Mouse (Mus musculus): ENCODE results near the gene Lmln. TPM values are rescaled to one million over a fixed set of nuclear protein-coding genes. Genes with fewer than 3 reads are reported as not detected.
"Not testable (repeated sequence)": the region's sequence is repeated elsewhere in the genome, so short reads cannot be mapped to it uniquely, and the experiment has no call there.

Gene Lmln
- polyA plus RNA-seq, 1 experiment from 2014 or later, result 4.0 TPM

GRCm38 (mm10) chr16:33135167-33135566, 72.8 kb downstream of the Lmln start:
- ATAC-seq (ENCODE audit: low read depth), result no peak
- no peak overlapping the region for H3K9ac ChIP-seq (ENCODE audit: low read length)
- H3K4me1 ChIP-seq (replicated peaks; ENCODE audit: control insufficient read depth, insufficient read depth, low read length), result peaks cover 4% of the 10 kb centered on the region
- no peak overlapping the region for H3K4me2 ChIP-seq (ENCODE audit: low read depth, low read length)
- 54% methylated on average over 4 of the region's 4 CpGs for WGBS
- no peak overlapping the region for H3K27ac ChIP-seq (ENCODE audit: low read length)
- H3K27me3 ChIP-seq (ENCODE audit: control insufficient read depth, insufficient read depth, low read depth, low read length), result no peaks in the 10 kb centered on the region
- no peaks in the 10 kb centered on the region for H3K36me3 ChIP-seq (ENCODE audit: control insufficient read depth, insufficient read depth, low read length)
- H3K9me3 ChIP-seq (ENCODE audit: control insufficient read depth, low read length), result no peaks in the 10 kb centered on the region
- H3K4me3 ChIP-seq (ENCODE audit: low read length), result no peak overlapping the region

GRCm38 (mm10) chr16:33139061-33139460, 76.7 kb downstream of the Lmln start:
- H3K9me3 ChIP-seq (ENCODE audit: control insufficient read depth, low read length); H3K4me3 ChIP-seq (ENCODE audit: low read length); H3K4me2 ChIP-seq (ENCODE audit: low read depth, low read length); ATAC-seq (ENCODE audit: low read depth); H3K36me3 ChIP-seq (ENCODE audit: control insufficient read depth, insufficient read depth, low read length); H3K9ac ChIP-seq (ENCODE audit: low read length); H3K4me1 ChIP-seq (replicated peaks; ENCODE audit: control insufficient read depth, insufficient read depth, low read length); H3K27me3 ChIP-seq (ENCODE audit: control insufficient read depth, insufficient read depth, low read depth, low read length); H3K27ac ChIP-seq (ENCODE audit: low read length): not testable (repeated sequence)
- 75% methylated on average over 6 of the region's 7 CpGs for WGBS

- Histone ChIP-seq H3K4me2 (ENCODE audit: low read depth, low read length) (no peak overlapping the region), H3K36me3 (ENCODE audit: control insufficient read depth, insufficient read depth, low read length) (no peaks in the 10 kb centered on the region), H3K27me3 (ENCODE audit: control insufficient read depth, insufficient read depth, low read depth, low read length) (no peaks in the 10 kb centered on the region), H3K9me3 (ENCODE audit: control insufficient read depth, low read length) (no peaks in the 10 kb centered on the region), H3K9ac (ENCODE audit: low read length) (no peak overlapping the region), H3K27ac (ENCODE audit: low read length) (no peak overlapping the region), H3K4me3 (ENCODE audit: low read length) (no peak overlapping the region), H3K4me1 (replicated peaks; ENCODE audit: control insufficient read depth, insufficient read depth, low read length) (no peaks in the 10 kb centered on the region)
- ATAC-seq (ENCODE audit: low read depth), result no peak
- 53% methylated on average over 3 of the region's 3 CpGs for WGBS
Observed at GRCm38 (mm10) chr16:33141758-33142280, 79.5 kb downstream of the Lmln start.

- Histone ChIP-seq H3K4me3 (ENCODE audit: low read length) (no peak overlapping the region), H3K27ac (ENCODE audit: low read length) (no peak overlapping the region), H3K9ac (ENCODE audit: low read length) (no peak overlapping the region), H3K4me2 (ENCODE audit: low read depth, low read length) (no peak overlapping the region), H3K4me1 (replicated peaks; ENCODE audit: control insufficient read depth, insufficient read depth, low read length) (no peaks in the 10 kb centered on the region), H3K36me3 (ENCODE audit: control insufficient read depth, insufficient read depth, low read length) (no peaks in the 10 kb centered on the region), H3K9me3 (ENCODE audit: control insufficient read depth, low read length) (no peaks in the 10 kb centered on the region), H3K27me3 (ENCODE audit: control insufficient read depth, insufficient read depth, low read depth, low read length) (no peaks in the 10 kb centered on the region)
- 48% methylated on average over 2 of the region's 2 CpGs for WGBS
- no peak for ATAC-seq (ENCODE audit: low read depth)
Observed at GRCm38 (mm10) chr16:33143452-33143851, 81.1 kb downstream of the Lmln start.

DNA sequence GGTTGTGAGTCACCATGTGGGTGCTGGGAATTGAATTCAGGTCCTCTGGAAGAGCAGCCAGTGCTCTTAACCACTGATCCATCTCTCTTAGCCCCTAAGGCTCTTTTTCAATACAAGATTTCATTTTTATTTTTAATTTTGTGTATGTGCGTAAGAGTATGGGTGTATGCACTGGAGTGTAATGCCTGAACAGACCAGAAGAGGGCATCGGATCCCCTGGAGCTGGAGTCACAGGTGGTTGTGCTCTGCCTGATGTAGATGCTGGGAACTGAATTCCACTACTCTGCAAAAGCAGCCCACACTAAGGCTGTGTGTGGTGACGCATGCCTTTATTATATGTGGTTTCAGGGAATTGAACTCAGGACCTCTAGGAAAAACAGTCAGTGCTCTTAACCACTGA, 83.9 kb downstream of the Lmln start:
- Histone ChIP-seq H3K9ac (ENCODE audit: low read length) (no peak overlapping the region), H3K4me1 (replicated peaks; ENCODE audit: control insufficient read depth, insufficient read depth, low read length) (no peaks in the 10 kb centered on the region), H3K9me3 (ENCODE audit: control insufficient read depth, low read length) (no peaks in the 10 kb centered on the region), H3K4me3 (ENCODE audit: low read length) (no peak overlapping the region), H3K4me2 (ENCODE audit: low read depth, low read length) (no peak overlapping the region), H3K36me3 (ENCODE audit: control insufficient read depth, insufficient read depth, low read length) (no peaks in the 10 kb centered on the region), H3K27me3 (ENCODE audit: control insufficient read depth, insufficient read depth, low read depth, low read length) (no peaks in the 10 kb centered on the region), H3K27ac (ENCODE audit: low read length) (no peak overlapping the region)
- no peak for ATAC-seq (ENCODE audit: low read depth)
- 94% methylated on average over 3 of the region's 3 CpGs for WGBS

GRCm38 (mm10) chr16:33148135-33148534, 85.8 kb downstream of the Lmln start:
- no peak for ATAC-seq (ENCODE audit: low read depth)
- Histone ChIP-seq H3K27me3 (ENCODE audit: control insufficient read depth, insufficient read depth, low read depth, low read length) (no peaks in the 10 kb centered on the region), H3K4me1 (replicated peaks; ENCODE audit: control insufficient read depth, insufficient read depth, low read length) (no peaks in the 10 kb centered on the region), H3K4me2 (ENCODE audit: low read depth, low read length) (no peak overlapping the region), H3K27ac (ENCODE audit: low read length) (no peak overlapping the region), H3K9me3 (ENCODE audit: control insufficient read depth, low read length) (no peaks in the 10 kb centered on the region), H3K9ac (ENCODE audit: low read length) (no peak overlapping the region), H3K36me3 (ENCODE audit: control insufficient read depth, insufficient read depth, low read length) (no peaks in the 10 kb centered on the region), H3K4me3 (ENCODE audit: low read length) (no peak overlapping the region)
- WGBS, result 80% methylated on average over 4 of the region's 4 CpGs

DNA sequence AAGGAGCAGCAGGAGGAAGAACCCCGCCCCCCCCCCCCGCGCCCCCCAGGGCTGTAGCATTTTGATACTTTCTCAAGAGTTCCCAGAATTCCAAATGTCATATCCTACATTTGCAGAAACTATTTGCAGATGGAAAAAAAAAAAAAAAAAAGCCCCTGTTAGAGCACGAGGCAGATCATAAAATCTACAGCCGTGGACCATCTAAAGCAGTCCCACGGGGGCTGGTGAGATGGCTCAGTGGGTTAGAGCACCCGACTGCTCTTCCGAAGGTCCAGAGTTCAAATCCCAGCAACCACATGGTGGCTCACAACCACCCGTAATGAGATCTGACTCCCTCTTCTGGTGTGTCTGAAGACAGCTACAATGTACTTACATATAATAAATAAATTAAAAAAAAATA, 88.6 kb downstream of the Lmln start:
- not testable (repeated sequence) for H3K4me3 ChIP-seq (ENCODE audit: low read length); H3K27me3 ChIP-seq (ENCODE audit: control insufficient read depth, insufficient read depth, low read depth, low read length); H3K27ac ChIP-seq (ENCODE audit: low read length); H3K9ac ChIP-seq (ENCODE audit: low read length); H3K4me2 ChIP-seq (ENCODE audit: low read depth, low read length); H3K4me1 ChIP-seq (replicated peaks; ENCODE audit: control insufficient read depth, insufficient read depth, low read length); ATAC-seq (ENCODE audit: low read depth); H3K36me3 ChIP-seq (ENCODE audit: control insufficient read depth, insufficient read depth, low read length); H3K9me3 ChIP-seq (ENCODE audit: control insufficient read depth, low read length)
- WGBS, result 63% methylated on average over 9 of the region's 9 CpGs

DNA sequence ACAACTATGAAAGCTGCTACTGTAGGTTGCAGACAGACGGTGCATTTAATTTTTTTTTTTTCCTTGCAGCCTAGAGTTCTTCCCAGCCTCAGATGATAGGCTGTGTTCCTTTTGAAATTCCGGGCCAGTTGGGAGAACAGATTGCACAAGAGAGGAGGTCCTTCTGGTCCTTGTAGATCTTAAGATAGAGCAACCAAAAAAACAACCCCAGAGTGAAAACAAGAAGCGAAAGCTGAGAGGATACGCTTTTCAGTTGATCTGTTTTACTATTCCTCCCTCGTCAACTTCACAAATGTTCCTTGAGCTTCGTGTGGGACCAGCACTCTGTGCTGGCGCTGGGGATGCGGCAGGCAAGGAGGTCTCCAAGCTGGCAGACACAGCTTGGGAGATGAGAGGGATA, 89.2 kb downstream of the Lmln start:
- H3K4me3 ChIP-seq (ENCODE audit: low read length), result no peak overlapping the region
- H3K9me3 ChIP-seq (ENCODE audit: control insufficient read depth, low read length), result no peaks in the 10 kb centered on the region
- H3K27ac ChIP-seq (ENCODE audit: low read length), result no peak overlapping the region
- no peak for ATAC-seq (ENCODE audit: low read depth)
- no peaks in the 10 kb centered on the region for H3K4me1 ChIP-seq (replicated peaks; ENCODE audit: control insufficient read depth, insufficient read depth, low read length)
- no peaks in the 10 kb centered on the region for H3K36me3 ChIP-seq (ENCODE audit: control insufficient read depth, insufficient read depth, low read length)
- H3K4me2 ChIP-seq (ENCODE audit: low read depth, low read length), result no peak overlapping the region
- WGBS, result 55% methylated on average over 8 of the region's 8 CpGs
- no peaks in the 10 kb centered on the region for H3K27me3 ChIP-seq (ENCODE audit: control insufficient read depth, insufficient read depth, low read depth, low read length)
- no peak overlapping the region for H3K9ac ChIP-seq (ENCODE audit: low read length)

DNA sequence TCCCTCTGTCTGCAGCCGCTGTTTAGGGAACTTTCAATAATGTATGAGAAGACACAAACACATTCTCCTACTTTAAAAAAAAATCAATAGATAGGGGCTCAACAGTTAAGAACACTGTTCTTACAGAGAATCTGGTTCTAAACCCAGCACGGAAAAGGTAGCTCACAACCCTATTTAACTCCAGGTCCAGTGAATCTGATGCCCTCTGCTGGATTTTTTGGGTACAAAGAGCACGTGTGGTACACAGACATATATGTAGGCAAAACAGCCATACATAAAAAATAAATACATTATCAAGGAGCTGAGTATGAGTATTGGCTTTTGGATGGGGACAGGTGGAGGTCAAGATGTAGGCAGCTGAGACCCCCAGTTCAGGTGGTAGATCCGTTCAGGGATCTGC, 92.7 kb downstream of the Lmln start:
- 50% methylated on average over 4 of the region's 4 CpGs for WGBS
- no peak overlapping the region for H3K4me3 ChIP-seq (ENCODE audit: low read length)
- no peaks in the 10 kb centered on the region for H3K9me3 ChIP-seq (ENCODE audit: control insufficient read depth, low read length)
- H3K4me1 ChIP-seq (replicated peaks; ENCODE audit: control insufficient read depth, insufficient read depth, low read length), result no peaks in the 10 kb centered on the region
- no peak for ATAC-seq (ENCODE audit: low read depth)
- no peaks in the 10 kb centered on the region for H3K27me3 ChIP-seq (ENCODE audit: control insufficient read depth, insufficient read depth, low read depth, low read length)
- no peak overlapping the region for H3K27ac ChIP-seq (ENCODE audit: low read length)
- no peaks in the 10 kb centered on the region for H3K36me3 ChIP-seq (ENCODE audit: control insufficient read depth, insufficient read depth, low read length)
- no peak overlapping the region for H3K4me2 ChIP-seq (ENCODE audit: low read depth, low read length)
- H3K9ac ChIP-seq (ENCODE audit: low read length), result no peak overlapping the region

DNA sequence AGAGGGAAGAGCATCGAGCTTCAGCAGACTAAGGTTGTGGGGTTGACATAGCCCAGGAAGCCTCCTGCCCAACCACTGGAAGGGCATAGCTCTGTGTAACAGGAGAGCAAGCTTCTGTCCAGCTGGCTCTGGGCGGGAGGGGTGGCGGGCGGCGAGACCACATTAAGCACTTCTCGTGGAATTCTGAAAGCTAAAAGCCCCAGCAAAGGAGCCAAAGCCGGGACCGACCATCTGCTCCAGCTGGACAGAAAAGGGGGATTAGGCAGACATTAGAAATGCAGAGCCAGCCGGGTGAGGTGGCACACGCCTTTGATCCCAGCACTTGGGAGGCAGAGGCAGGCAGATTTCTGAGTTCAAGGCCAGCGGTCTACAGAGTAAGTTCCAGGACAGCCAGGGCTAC, 95.7 kb downstream of the Lmln start:
- no peak for ATAC-seq (ENCODE audit: low read depth)
- no peak overlapping the region for H3K9ac ChIP-seq (ENCODE audit: low read length)
- H3K27me3 ChIP-seq (ENCODE audit: control insufficient read depth, insufficient read depth, low read depth, low read length), result no peaks in the 10 kb centered on the region
- H3K4me2 ChIP-seq (ENCODE audit: low read depth, low read length), result no peak overlapping the region
- H3K4me1 ChIP-seq (replicated peaks; ENCODE audit: control insufficient read depth, insufficient read depth, low read length), result no peaks in the 10 kb centered on the region
- no peak overlapping the region for H3K4me3 ChIP-seq (ENCODE audit: low read length)
- H3K9me3 ChIP-seq (ENCODE audit: control insufficient read depth, low read length), result no peaks in the 10 kb centered on the region
- WGBS, result 92% methylated on average over 11 of the region's 11 CpGs
- H3K36me3 ChIP-seq (ENCODE audit: control insufficient read depth, insufficient read depth, low read length), result no peaks in the 10 kb centered on the region
- H3K27ac ChIP-seq (ENCODE audit: low read length), result no peak overlapping the region
